Mouse (Mus musculus) spleen, adult 2 months (tissue): ENCODE measurements at regions not wholly inside any gene's neighbourhood (a gene's known extent, or its start where the extent isn't known, plus 50 kb on each side); places are given as distances from the start of the nearest gene placed in this dataset.

Source experiments
- DNase-seq, 2 experiments: peaks; one replicate each; pipeline versions ENCODE4 v3.0.0 to v3.0.0-alpha.2; 2012 to 2021; ENCODE audit warnings: low spot score in 2 of 2, low read depth in 1 of 2
- H3K27ac ChIP-seq: fragments of 200-500 bp; 2 replicates; pipeline ENCODE4 v1.5.1; 2012; ENCODE audit warnings: low read length, inconsistent platforms; ENCODE audit not compliant: insufficient read depth
- H3K27me3 ChIP-seq: fragments of 200-500 bp; 2 replicates; pipeline ENCODE4 v1.6.1; 2012; ENCODE audit warnings: mild to moderate bottlenecking, moderate library complexity, low read length, inconsistent platforms; ENCODE audit not compliant: control insufficient read depth, insufficient read depth
- H3K36me3 ChIP-seq: fragments of 200-500 bp; 2 replicates; pipeline ENCODE4 v1.6.1; 2012; ENCODE audit warnings: mild to moderate bottlenecking, low read length, inconsistent platforms; ENCODE audit not compliant: control insufficient read depth, insufficient read depth
- H3K4me1 ChIP-seq: fragments of 200-500 bp; 2 replicates; pipeline ENCODE4 v1.6.1; 2011; ENCODE audit warnings: inconsistent platforms; ENCODE audit not compliant: control insufficient read depth, insufficient read depth, insufficient read length
- H3K4me3 ChIP-seq: fragments of 200-500 bp; 2 replicates; pipeline ENCODE4 v1.5.1; 2011; ENCODE audit warnings: mild to moderate bottlenecking, inconsistent platforms; ENCODE audit not compliant: insufficient read depth, insufficient read length; ENCODE audit errors: extremely low read depth
- CTCF ChIP-seq: fragments of 200-500 bp; IDR thresholded peaks from 2 replicates; pipeline ENCODE4 v1.5.1; 2011; ENCODE audit warnings: mild to moderate bottlenecking, inconsistent platforms; ENCODE audit not compliant: insufficient read depth, insufficient read length, insufficient replicate concordance; ENCODE audit errors: extremely low read depth
- POLR2A ChIP-seq: fragments of 200-500 bp; IDR thresholded peaks from 2 replicates; pipeline ENCODE4 v1.6.1; 2011; ENCODE audit warnings: low read depth, low read length, inconsistent platforms
- WGBS: fragments of 180-500 bp; shearing (Covaris S2); methylation state at CpG from one replicate; pipeline ENCODE4 v1.1.7; 2018; 5-methylcytosine and 5-hydroxymethylcytosine counted together

- Histone ChIP-seq H3K4me1 (no peaks in the 10 kb centered on the region), H3K27me3 (no peaks in the 10 kb centered on the region), H3K36me3 (no peaks in the 10 kb centered on the region), H3K27ac (no peak overlapping the region), H3K4me3 (no peak overlapping the region)
- 84% methylated on average over 3 of the region's 3 CpGs for WGBS
- TF ChIP-seq CTCF, result no peak
- no peak for DNase-seq
Observed at GRCm38 (mm10) chr1:43633246-43633645, 97.2 kb upstream of the 1500015O10Rik start.

DNA sequence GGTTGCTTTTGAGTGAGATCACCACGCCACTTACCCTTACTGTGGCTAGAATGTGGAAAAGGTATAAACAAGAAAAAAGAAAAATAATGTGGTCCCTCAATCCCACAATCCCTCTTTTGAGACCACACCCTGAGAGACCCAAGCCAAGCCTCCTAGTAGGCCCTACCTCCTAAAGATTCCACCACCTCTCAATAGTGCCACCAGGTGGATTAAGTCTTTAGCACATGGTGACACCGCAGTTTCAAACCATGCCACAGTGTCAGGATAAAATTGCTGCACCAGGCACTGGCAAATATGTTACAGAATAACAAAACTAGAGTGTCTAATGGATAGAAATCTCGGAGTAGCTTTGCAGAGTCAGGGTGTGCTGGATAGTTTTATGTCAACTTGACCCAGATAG is 94.7 kb upstream of the 1500015O10Rik start:
- no peak overlapping the region for H3K27ac ChIP-seq
- peak in 1 of 2 experiments; percentile 5 for DNase-seq
- WGBS, result 78% methylated on average over 3 of the region's 3 CpGs
- no peaks in the 10 kb centered on the region for H3K4me1 ChIP-seq
- no peaks in the 10 kb centered on the region for H3K36me3 ChIP-seq
- H3K27me3 ChIP-seq, result no peaks in the 10 kb centered on the region
- no peak overlapping the region for H3K4me3 ChIP-seq
- TF ChIP-seq POLR2A (no peak), CTCF (peak; percentile 24; the same call in 1 of the 2 replicates)

DNA sequence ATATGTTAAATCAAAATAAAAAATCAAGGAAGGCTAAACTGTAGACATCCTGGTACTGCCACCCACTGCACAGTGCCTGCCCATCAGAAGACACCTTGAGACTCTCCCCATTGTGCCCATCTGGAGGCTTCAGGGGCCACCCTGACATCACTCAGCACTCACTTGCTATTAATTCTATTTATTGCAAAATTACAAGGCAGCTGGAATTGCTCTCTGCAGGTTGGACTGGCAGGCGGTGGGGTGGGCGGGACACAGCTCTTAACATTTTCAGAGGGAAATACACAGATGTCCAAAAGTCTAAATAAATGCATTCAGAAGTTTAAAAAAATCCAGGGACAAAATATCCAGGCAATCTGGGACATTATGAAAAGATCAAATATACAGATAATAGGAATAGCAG is 92.4 kb upstream of the 1500015O10Rik start:
- WGBS, result 91% methylated on average over 2 of the region's 2 CpGs
- no peak overlapping the region for H3K4me3 ChIP-seq
- no peaks in the 10 kb centered on the region for H3K36me3 ChIP-seq
- H3K27ac ChIP-seq, result no peak overlapping the region
- TF ChIP-seq POLR2A, result no peak
- no peak for TF ChIP-seq CTCF
- no peaks in the 10 kb centered on the region for H3K27me3 ChIP-seq
- H3K4me1 ChIP-seq, result no peaks in the 10 kb centered on the region
- DNase-seq, result no peak

GRCm38 (mm10) chr1:43672031-43672430 is 58.4 kb upstream of the 1500015O10Rik start:
- H3K27ac ChIP-seq, result no peak overlapping the region
- no peak overlapping the region for H3K4me3 ChIP-seq
- H3K27me3 ChIP-seq, result no peaks in the 10 kb centered on the region
- 72% methylated on average over 2 of the region's 2 CpGs for WGBS
- no peaks in the 10 kb centered on the region for H3K4me1 ChIP-seq
- no peak for TF ChIP-seq CTCF
- H3K36me3 ChIP-seq, result no peaks in the 10 kb centered on the region
- no peak for DNase-seq
